Mouse (Mus musculus) bone marrow macrophage, adult 2 months (primary cell): Measurements from ENCODE around the gene Vapa.

ENCODE experiments used
- CTCF ChIP-seq: IDR thresholded peaks from 2 replicates; pipeline ENCODE4 v1.5.1; 2012; ENCODE audit warnings: low read depth, mild to moderate bottlenecking, low read length, moderate library complexity
- POLR2A ChIP-seq: IDR thresholded peaks from 2 replicates; pipeline ENCODE4 v1.6.1; 2012; ENCODE audit warnings: mild to moderate bottlenecking, low read depth, low read length, borderline replicate concordance

- TF ChIP-seq CTCF (no peak), POLR2A (no peak)
Measured at GRCm38 (mm10) chr17:65579766-65580165, 33.6 kb downstream of the Vapa start.
